Mouse (Mus musculus): Measurements from ENCODE around the gene Prpf40a.

DNA sequence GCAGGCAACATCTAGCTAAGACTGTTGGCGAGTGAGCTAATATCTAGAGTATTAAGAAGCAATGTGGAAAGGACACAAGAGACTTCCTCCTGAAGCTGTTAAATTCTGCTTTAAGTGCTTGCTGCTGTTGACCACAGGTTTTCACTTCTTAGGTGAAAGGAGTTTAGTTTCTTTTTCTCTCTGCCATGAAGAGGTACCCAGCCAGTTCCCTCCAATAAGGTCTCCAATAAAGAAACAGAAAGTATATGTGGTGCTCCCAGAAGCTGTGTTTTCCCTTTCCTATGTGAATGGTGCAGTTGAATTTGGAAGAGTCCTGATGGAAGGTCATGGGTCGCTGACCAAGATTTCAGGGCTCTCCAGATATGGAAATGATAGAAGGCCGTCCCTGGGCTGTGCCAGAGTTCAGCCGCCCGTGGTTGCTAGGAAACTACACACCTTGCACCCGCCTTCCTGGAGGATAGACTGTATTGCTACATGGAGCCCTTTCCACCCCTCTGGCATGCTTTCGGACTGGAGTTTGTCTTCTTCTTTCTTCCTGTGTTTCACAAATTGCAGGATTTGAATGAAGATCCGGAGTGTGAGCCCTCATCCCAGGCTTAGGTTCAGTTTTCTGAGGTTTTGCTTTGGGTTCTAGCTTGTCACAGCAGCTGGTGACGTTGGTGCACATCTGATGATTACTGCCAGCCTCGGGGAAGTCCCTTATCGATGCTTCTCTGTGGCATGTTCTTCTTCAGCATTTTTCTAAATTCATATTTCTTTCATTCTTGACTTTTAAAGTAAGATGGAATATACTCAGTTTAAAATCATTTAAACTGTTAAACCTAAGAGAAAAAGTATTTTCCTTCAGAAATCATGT lies 89.0 kb downstream of the Prpf40a start:
- TF ChIP-seq CTCF (IDR thresholded peaks at IDR 0.05; ENCODE audit: control insufficient read depth, insufficient read depth, low read length), result no peak
- no peak for TF ChIP-seq POLR2A (IDR thresholded peaks at IDR 0.05; ENCODE audit: borderline replicate concordance, control insufficient read depth, low read depth, low read length)

Measured in bone marrow, adult 2 months (tissue).